Mouse (Mus musculus) midbrain, embryonic 14.5 days (tissue): ENCODE data around the gene Enc1. TPM values are rescaled to one million over a fixed set of nuclear protein-coding genes. Genes with fewer than 3 reads are reported as not detected.

Experiments
- ATAC-seq: fragments of 200-750 bp; cut with Nextera tagmentation; 2 replicates; pipeline ENCODE4 v1.8.0; 2017; ENCODE audit warnings: moderate number of reproducible peaks, moderate library complexity; ENCODE audit not compliant: low FRiP score, low TSS enrichment
- DNase-seq: peaks from one replicate; pipeline ENCODE4 v3.0.0-alpha.2; 2015
- H3K27ac ChIP-seq: fragments of 300-500 bp; sonication (generic); replicated peaks from 2 replicates; pipeline ENCODE4 v1.5.1; 2014; ENCODE audit warnings: mild to moderate bottlenecking, low read depth, low read length, moderate library complexity
- H3K27me3 ChIP-seq: fragments of 300-500 bp; sonication (generic); 2 replicates; pipeline ENCODE4 v1.6.1; 2014; ENCODE audit warnings: low read length, control low read depth, mixed read lengths; ENCODE audit not compliant: control insufficient read depth, insufficient read depth
- H3K36me3 ChIP-seq: fragments of 300-500 bp; sonication (generic); 2 replicates; pipeline ENCODE4 v1.6.1; 2014; ENCODE audit warnings: low read length, control low read depth; ENCODE audit not compliant: control insufficient read depth, insufficient read depth
- H3K4me1 ChIP-seq: fragments of 300-500 bp; sonication (generic); 2 replicates; pipeline ENCODE4 v1.6.1; 2014; ENCODE audit warnings: mild to moderate bottlenecking, antibody characterized with exemption, low read length, control low read depth; ENCODE audit not compliant: control insufficient read depth, insufficient read depth
- H3K4me2 ChIP-seq: fragments of 300-500 bp; sonication (generic); 2 replicates; pipeline ENCODE4 v1.6.1; 2014; ENCODE audit warnings: mild to moderate bottlenecking, low read length, moderate library complexity
- H3K4me3 ChIP-seq: fragments of 300-500 bp; sonication (generic); replicated peaks from 2 replicates; pipeline ENCODE4 v1.5.1; 2014; ENCODE audit warnings: low read depth, low read length
- H3K9ac ChIP-seq: fragments of 300-500 bp; sonication (generic); replicated peaks from 2 replicates; pipeline ENCODE4 v1.6.1; 2014; ENCODE audit warnings: mild to moderate bottlenecking, low read length, moderate library complexity
- H3K9me3 ChIP-seq: fragments of 300-500 bp; sonication (generic); 2 replicates; pipeline ENCODE4 v1.6.1; 2016; ENCODE audit warnings: low read length, control low read depth, mixed read lengths; ENCODE audit not compliant: control insufficient read depth
- WGBS: fragments of 180-500 bp; shearing (Covaris S2); extraction: QIAGEN DNeasy Blood & Tissue Kit; methylation state at CpG from one replicate; pipeline ENCODE4 v1.1.7; 2014; 5-methylcytosine and 5-hydroxymethylcytosine counted together
- polyA plus RNA-seq: library from polyadenylated mRNA; unstranded; fragments of >200 nt; fragmentation: Nextera tagmentation; extraction: Ambion mirVana; gene quantifications from 2 replicates; pipeline ENCODE4 v1.2.1, GENCODE M21; 2014

Gene Enc1
- polyA plus RNA-seq, 1 experiment from 2014 or later = 94.2 TPM

- ATAC-seq (no peak), DNase-seq (peak; percentile 45)
- Histone ChIP-seq H3K9ac (no peak overlapping the region), H3K9me3 (no peaks in the 10 kb centered on the region), H3K4me2 (peak overlapping the region; percentile 46), H3K27ac (no peak overlapping the region), H3K36me3 (no peaks in the 10 kb centered on the region), H3K27me3 (no peaks in the 10 kb centered on the region), H3K4me3 (peak overlapping the region; percentile 16; the same call in 1 of the 2 replicates), H3K4me1 (peaks cover 6% of the 10 kb centered on the region; the same call in 1 of the 2 replicates)
- WGBS = 22% methylated on average over 26 of the region's 26 CpGs
Observed at GRCm38 (mm10) chr13:97282051-97282910, 41.4 kb downstream of the Enc1 start.

- H3K9ac ChIP-seq = no peak overlapping the region
- H3K4me2 ChIP-seq = peak overlapping the region; percentile 46
- no peaks in the 10 kb centered on the region for H3K36me3 ChIP-seq
- H3K9me3 ChIP-seq = no peaks in the 10 kb centered on the region
- DNase-seq (peak; percentile 17), ATAC-seq (no peak)
- H3K27ac ChIP-seq = no peak overlapping the region
- H3K4me1 ChIP-seq = peaks cover 6% of the 10 kb centered on the region; the same call in 1 of the 2 replicates
- no peaks in the 10 kb centered on the region for H3K27me3 ChIP-seq
- no peak overlapping the region for H3K4me3 ChIP-seq
- 12% methylated on average over 9 of the region's 9 CpGs for WGBS
Observed at GRCm38 (mm10) chr13:97282911-97283281, 42.0 kb downstream of the Enc1 start.

- no peaks in the 10 kb centered on the region for H3K27me3 ChIP-seq
- no peaks in the 10 kb centered on the region for H3K36me3 ChIP-seq
- ATAC-seq (no peak), DNase-seq (no peak)
- H3K27ac ChIP-seq = no peak overlapping the region
- H3K9ac ChIP-seq = no peak overlapping the region
- H3K4me1 ChIP-seq = peaks cover 14% of the 10 kb centered on the region
- no peak overlapping the region for H3K4me2 ChIP-seq
- WGBS = 92% methylated on average over 3 of the region's 3 CpGs
- no peaks in the 10 kb centered on the region for H3K9me3 ChIP-seq
- no peak overlapping the region for H3K4me3 ChIP-seq
Observed at GRCm38 (mm10) chr13:97287046-97287445, 46.1 kb downstream of the Enc1 start.

GRCm38 (mm10) chr13:97290747-97291146, 49.8 kb downstream of the Enc1 start:
- Histone ChIP-seq H3K9ac (no peak overlapping the region), H3K27ac (no peak overlapping the region), H3K4me1 (peaks cover 27% of the 10 kb centered on the region), H3K36me3 (no peaks in the 10 kb centered on the region), H3K9me3 (no peaks in the 10 kb centered on the region), H3K27me3 (no peaks in the 10 kb centered on the region), H3K4me2 (no peak overlapping the region), H3K4me3 (no peak overlapping the region)
- WGBS = 36% methylated on average over 3 of the region's 3 CpGs
- ATAC-seq (no peak), DNase-seq (peak; percentile 60)

- Histone ChIP-seq H3K27me3 (no peaks in the 10 kb centered on the region), H3K27ac (no peak overlapping the region), H3K4me1 (peaks cover 27% of the 10 kb centered on the region), H3K9me3 (no peaks in the 10 kb centered on the region), H3K36me3 (no peaks in the 10 kb centered on the region), H3K9ac (no peak overlapping the region), H3K4me3 (no peak overlapping the region), H3K4me2 (no peak overlapping the region)
- peak; percentile 39 for DNase-seq
- ATAC-seq = 0 out of 2 replicates have a peak, but pooled peaks have one; percentile 18
- 75% methylated on average over 17 of the region's 17 CpGs for WGBS
Observed at GRCm38 (mm10) chr13:97291354-97291753, 50.4 kb downstream of the Enc1 start.

- Histone ChIP-seq H3K27ac (0 out of 2 replicates have a peak overlapping the region, but pooled peaks have one; percentile 61), H3K4me1 (peaks cover 27% of the 10 kb centered on the region), H3K4me3 (no peak overlapping the region), H3K9ac (no peak overlapping the region), H3K27me3 (no peaks in the 10 kb centered on the region), H3K9me3 (no peaks in the 10 kb centered on the region), H3K4me2 (peak overlapping the region; percentile 27), H3K36me3 (no peaks in the 10 kb centered on the region)
- DNase-seq (peak; percentile 71), ATAC-seq (peak; percentile 62)
- WGBS = 31% methylated on average over 8 of the region's 8 CpGs
Observed at GRCm38 (mm10) chr13:97292026-97292425, 51.1 kb downstream of the Enc1 start.

GRCm38 (mm10) chr13:97292451-97293245, 51.7 kb downstream of the Enc1 start:
- 4% methylated on average over 12 of the region's 12 CpGs for WGBS
- Histone ChIP-seq H3K36me3 (no peaks in the 10 kb centered on the region), H3K27ac (no peak overlapping the region), H3K9ac (0 out of 2 replicates have a peak overlapping the region, but pooled peaks have one; percentile 32), H3K4me3 (no peak overlapping the region), H3K4me1 (peaks cover 27% of the 10 kb centered on the region), H3K27me3 (no peaks in the 10 kb centered on the region), H3K9me3 (no peaks in the 10 kb centered on the region), H3K4me2 (peak overlapping the region; percentile 27)
- ATAC-seq (peak; percentile 65; the same call in 1 of the 2 replicates), DNase-seq (peak; percentile 71)

GRCm38 (mm10) chr13:97295101-97295852, 54.4 kb downstream of the Enc1 start:
- H3K9ac ChIP-seq = no peak overlapping the region
- no peak overlapping the region for H3K4me3 ChIP-seq
- WGBS = 46% methylated on average over 9 of the region's 9 CpGs
- no peaks in the 10 kb centered on the region for H3K27me3 ChIP-seq
- no peak overlapping the region for H3K4me2 ChIP-seq
- DNase-seq (no peak), ATAC-seq (no peak)
- H3K27ac ChIP-seq = no peak overlapping the region
- peaks cover 27% of the 10 kb centered on the region for H3K4me1 ChIP-seq
- H3K9me3 ChIP-seq = no peaks in the 10 kb centered on the region
- H3K36me3 ChIP-seq = no peaks in the 10 kb centered on the region
